Mouse (Mus musculus): ENCODE measurements around the gene Naa38.

- no peak for TF ChIP-seq GATA1 (IDR thresholded peaks at IDR 0.05; ENCODE audit: low read length)
- TF ChIP-seq TAL1 (IDR thresholded peaks at IDR 0.05; ENCODE audit: low read length), result no peak
These were observed 35.3 kb downstream of the Naa38 start for GRCm38 (mm10) chr11:69430631-69431030.
